Mouse (Mus musculus): ENCODE data around the gene Sept5. TPM values are rescaled to one million over a fixed set of nuclear protein-coding genes. Genes with fewer than 3 reads are reported as not detected.

Gene Sept5
- total RNA-seq, 4 experiments from 2014 or later: 759 to 812 (median 777) TPM

DNA sequence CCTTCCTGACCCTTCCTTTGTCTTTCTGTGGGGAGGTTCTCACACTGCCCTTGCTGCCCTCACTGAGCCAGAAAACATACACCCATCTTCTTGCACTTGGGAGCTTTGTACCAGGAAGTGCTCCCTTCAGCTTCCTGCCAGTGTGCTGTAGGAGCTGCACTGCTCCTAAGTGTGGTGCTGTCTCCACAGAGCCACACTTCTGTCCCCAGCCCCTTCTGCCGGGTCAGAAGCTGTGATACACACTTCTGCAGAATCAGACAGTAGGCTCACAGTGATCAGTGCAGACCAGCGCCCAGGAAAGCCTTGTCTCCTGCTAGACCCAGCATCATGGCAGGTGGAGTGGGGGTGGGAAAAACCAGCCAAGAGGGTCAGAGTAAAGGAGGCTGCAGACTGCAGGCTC is 3.1 kb upstream of the Sept5 start:
- no peak for DNase-seq (ENCODE audit: low spot score in 2 of 2)

DNA sequence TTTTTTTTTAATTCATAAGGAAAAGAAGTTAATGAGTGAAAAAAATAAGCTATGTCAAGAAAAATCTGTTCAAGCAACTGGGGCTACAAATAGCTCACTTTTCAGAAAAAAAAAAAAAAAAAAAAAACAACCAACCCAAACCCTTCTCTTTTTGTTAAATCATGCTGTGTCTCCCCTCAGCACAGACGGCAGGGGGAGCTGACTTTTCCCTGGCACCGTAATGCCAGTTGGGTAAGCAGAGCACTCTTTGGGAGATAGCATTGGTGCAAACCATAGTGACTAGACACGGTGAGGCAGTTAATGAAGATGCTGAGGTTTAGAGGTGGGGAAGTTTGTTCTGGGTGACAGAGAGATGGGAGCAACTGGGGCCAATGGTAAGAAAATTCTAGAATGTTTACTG is 2.3 kb upstream of the Sept5 start:
- DNase-seq (ENCODE audit: low spot score in 2 of 2): no peak

DNA sequence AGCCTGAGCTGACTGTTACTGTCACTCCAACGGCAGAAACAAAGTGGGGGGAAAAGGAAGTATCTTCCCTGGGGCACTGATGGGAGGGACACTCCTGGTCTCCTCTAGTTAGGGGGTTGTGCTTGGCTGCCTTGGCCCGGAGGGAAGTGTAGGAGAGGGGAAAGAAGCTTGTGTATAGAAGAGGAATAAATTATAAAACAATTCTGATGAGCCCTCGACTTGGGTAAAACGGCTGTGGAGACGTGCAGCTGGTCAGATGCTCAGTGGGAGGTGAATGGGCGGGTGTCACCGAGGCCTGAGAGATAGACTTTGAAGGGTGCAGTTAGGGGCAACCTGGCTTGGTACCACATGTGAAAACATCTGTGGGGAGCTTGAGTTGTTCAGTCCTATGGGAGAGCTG is 1.4 kb upstream of the Sept5 start:
- DNase-seq (ENCODE audit: low spot score in 2 of 2): no peak

DNA sequence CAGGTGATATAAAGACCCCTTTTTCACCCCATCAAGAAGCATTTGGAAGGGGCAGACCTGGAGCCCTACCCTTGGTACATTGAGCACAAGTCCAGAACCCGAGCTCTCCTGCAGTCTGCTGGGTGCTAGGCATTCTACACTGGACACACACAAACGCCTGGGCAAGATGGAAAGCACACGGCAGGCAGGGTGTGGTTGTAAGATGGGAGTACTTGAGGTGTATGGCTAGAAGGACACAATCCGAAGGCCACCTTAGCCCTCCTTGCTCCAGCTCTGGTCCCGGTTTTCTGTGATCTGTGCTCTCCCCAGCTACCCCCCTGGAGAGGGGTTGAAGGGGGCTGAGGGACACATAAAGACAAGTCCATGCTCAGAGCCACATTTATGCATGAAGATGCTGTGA is 537 bp upstream of the Sept5 start:
- no peak for DNase-seq (ENCODE audit: low spot score in 2 of 2)

DNA sequence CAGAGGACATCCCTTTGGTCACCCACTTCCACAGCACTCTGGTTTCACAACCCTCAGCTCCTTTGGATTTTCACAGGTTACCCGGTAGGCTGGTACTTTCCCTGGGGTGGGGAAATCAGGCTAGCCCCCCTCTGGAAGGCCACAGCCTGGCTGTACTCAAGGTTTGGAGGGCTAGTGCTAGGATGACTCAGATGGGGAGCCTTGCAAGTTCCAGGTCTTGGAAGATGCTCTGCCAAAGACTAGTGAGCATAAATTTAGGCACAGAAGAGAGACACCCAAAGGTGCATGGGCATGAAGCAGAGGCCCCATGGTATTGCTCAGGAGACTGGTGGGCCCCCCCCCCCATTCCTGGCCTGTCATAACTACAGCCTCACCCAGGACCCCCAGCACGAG is 810 bp downstream of the Sept5 start:
- DNase-seq (ENCODE audit: low spot score in 2 of 2): no peak

DNA sequence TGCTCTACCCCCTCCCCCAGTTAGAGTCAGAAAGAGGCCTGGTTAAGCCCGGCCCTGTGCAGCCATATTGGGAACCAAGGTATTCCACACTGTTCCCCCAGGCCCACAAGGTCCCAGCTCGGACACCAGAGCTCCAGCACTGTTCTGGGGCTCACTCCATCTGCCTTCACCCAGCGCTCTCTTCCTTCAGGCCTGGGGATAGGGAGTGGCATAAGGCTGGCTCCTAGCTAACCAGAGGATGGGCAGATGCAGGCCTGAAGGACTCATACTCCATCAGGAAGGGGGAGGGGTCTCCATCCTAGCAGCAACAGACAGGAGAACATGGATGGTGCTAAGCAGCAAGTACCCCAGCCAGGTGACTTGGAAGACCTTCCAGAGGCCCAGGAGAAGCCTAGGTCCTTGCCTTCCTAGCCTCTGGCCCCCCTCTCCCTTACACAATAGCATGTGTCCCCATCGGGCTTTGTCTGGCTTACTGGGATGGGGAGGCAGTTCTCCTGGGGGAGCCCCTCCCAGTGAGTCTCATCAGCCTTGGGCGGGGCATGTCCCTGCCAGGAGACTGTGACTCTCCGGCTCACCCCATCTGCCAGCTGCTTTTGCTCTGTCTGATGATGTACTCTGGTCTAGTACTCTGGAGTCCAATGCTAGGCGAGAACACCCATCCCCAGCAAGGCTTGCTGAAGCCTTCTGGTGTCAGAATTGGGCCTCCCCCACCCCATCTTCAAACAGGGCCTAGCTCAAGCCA is 1.4 kb downstream of the Sept5 start:
- no peak for DNase-seq (ENCODE audit: low spot score in 2 of 2)

DNA sequence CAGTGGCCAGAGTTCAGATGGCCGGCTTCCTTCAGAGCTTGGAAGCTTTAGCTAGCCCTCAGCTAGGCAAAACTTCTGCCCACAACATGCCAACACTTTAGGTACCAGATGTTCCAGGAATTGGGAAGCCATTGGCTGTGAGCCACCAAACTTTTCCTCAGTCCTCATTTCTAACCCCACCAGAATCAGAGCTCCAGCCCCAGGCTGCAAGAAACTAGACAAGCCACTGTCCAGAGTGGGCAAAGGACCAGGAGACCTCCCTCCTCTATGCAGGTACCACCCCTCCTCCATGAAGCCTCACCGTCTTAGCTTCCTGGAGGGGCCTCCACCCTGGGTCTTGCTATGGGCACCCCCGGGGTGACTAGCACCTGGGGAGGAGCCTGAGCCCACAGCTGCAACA is 2.6 kb downstream of the Sept5 start:
- DNase-seq (ENCODE audit: low spot score in 2 of 2): no peak

DNA sequence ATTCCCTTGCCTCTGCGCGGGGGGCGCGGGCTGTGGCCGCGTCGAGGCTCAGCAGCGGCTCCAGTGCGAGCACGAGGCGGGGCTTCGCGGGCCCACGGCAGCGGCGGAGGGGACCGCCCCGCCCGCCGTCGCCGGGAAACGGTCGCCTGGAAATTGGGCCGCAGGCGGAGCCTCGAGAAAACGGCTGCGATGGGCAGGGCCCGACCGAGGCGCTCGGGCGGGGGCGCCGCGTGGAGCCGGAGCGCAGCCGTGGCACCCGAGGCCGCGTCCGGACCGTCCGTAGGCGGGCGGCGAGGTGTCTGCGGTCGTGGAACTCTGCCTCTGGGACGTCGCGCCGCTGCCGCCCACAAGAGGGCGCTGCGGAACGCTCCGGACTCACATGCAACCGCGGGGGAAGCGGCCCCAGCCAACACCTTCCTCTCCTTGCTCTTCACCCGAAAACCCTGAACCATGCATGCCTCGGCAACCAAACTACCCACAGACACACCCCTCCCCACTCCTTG is 3.3 kb downstream of the Sept5 start, which contains the start of gene Gm49601:
Gene Gm49601 (minus strand): TSS at position 52 of the 503 bp plus-strand sequence.
- DNase-seq (ENCODE audit: low spot score in 2 of 2): peak; percentile 66 to 85

DNA sequence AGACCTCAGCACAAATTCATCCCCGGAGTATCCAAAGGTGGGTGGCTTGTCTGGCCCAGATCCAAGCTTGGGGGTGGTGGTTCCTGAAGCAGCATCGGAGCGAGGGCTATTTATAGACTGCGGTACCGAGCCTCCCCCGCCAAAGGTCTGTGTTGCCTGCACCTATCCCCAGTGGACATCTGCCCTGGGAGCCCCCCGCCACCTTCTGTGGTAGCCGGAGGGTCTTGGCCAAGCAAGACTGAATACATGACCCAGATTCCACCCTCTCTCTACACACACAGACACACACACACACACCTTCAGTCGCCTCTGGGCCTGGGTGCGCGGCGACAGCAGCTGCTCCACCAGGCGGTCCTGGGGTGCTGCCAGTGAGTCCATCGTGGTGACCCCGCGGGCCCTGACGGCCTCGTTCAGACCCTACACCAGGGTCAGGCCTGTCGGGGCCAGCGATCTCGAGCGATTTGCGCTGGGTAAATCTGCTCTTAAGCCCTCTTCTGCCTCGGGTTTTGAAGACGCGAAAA is 3.9 kb downstream of the Sept5 start:
- peak; percentile 69 to 87 for DNase-seq (ENCODE audit: low spot score in 2 of 2)

DNA sequence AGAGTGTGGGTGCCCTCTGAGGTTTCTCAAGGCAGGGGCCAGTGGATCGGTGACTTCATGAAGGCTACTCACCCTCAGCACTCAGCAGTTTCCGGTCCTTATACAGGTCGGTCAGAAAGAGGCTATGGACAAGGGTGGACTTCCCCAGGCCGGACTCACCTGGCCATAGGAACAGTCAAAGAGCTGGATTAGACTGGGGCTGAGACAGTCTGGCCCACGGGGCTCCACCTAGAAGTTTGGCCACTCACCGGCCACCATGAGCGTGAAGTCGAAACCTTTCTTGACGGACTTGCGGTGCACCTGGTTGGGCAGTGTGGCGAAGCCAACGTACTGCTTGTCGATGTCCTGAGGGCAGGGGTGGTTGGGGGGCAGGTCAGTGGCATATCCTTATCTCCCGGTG is 4.7 kb downstream of the Sept5 start:
- no peak for DNase-seq (ENCODE audit: low spot score in 2 of 2)

DNA sequence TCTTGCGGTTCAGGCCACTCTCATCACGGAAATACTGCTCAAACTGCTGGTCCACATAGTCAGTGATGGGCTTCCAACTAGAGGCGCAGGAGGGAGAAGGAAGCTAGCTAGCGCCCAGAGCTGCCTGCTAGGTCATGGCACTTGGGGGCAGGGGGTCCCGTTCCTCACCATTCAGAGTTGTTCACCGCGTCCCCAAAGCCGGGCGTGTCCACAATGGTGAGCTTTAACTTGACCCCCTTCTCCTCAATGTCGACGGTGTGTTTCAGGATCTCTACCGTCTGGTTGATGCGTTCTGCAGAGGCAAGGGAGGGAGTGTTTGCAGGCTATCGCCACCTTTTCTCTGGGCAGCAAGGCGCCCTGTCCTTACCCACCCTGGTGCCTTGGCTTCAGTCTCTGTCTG is 5.1 kb downstream of the Sept5 start:
- no peak for DNase-seq (ENCODE audit: low spot score in 2 of 2)

DNA sequence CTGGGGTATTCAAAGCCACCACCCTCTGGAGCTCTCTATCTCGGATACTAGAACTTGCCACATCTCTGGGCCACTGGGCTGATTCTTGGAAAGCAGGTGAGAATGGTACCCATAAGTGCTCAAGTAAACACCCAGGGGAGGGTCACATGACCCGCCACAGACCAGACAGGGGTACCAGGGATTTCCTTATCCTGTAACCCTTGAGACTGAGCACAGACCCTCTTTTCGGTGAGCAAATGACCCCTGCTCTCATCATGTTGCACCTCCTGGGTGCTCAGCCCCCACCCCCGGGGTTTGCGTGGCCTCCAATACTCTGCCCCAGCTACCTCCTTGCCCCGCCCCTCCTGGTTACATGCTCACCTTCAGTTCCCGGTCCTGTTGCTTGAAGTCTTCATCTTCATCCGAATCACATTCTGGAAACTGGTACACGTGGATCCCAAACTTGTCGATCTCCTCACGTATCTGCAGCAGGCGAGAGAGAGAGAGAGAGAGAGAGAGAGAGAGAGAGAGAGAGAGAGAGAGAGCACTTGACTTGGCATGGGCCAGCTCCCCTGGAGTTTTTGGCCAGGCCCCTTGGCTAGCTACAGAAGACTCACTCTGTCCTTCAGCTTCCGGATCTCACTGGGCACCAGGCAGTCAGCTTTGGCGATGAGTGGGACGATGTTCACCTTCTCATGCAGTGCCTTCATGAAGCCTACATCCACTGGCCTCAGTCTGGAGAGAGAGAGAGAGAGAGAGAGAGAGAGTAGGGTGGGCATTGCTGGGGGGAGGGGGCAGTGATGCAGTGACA is 5.8 kb downstream of the Sept5 start:
- DNase-seq (ENCODE audit: low spot score in 2 of 2): no peak

DNA sequence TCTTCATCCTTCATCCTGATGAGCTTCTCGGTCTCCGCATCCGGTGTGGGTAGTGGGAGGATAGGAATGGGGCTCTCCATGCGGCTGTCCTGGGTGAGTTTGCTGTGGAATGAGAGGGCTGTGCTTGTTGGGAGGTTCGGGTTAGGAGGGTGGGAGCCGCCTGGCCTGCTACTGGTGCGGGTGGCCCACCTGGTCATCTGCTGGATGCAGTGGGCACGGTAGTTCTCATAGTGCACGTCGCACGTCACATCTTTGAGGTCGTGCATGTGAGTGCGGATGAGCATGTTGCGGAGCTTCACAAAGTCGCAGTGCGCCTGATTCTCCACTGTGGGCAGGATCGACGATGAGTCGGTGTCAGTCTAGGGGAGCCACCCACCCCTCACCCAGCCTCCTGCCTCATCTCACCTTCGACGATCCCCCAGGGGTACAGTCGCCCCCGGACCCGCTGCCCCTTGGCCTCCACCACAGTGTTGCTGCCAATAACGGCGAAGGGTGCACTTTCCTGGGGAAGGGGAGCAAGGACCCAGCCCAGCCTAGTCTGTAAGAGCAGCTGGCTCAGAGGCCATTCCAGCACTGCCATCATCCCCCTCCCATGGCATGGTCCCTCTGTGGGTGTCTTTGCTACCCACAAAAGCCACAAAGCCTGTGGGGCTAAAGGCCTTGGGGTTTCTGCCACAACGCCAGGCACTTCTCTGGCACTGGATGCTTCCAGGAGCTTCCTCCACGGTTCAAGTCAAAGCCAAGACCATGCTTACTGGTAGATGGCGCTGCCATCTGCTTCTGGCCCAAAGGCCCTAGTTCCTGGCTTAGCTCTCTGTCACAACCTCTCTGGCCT is 6.6 kb downstream of the Sept5 start:
- peak in 1 of 2 experiments; percentile 32 for DNase-seq (ENCODE audit: low spot score in 2 of 2)

DNA sequence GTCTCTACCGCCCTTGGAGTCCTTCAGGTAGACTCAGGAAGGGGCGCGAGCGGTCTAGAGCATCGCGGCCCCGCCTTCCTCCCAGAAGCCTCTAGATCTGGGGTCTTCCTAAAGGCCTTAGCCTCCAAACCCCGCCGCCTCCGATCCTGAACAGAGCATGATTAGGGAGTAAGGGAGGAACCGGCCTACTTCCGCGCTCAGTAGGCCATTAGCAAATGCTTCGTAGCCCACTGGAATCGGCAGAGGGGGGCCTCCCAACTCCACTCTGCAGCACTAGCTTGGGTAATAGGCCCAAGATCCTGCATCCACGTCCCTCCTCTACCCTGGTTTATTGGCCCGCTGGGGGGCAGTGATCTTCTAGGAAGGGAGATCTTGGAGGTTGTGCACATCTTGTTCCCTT is 7.7 kb downstream of the Sept5 start, which contains the start of gene Gp1bb:
Gene Gp1bb (minus strand): TSS at position 385 of the 400 bp plus-strand sequence.
- DNase-seq (ENCODE audit: low spot score in 2 of 2): no peak

DNA sequence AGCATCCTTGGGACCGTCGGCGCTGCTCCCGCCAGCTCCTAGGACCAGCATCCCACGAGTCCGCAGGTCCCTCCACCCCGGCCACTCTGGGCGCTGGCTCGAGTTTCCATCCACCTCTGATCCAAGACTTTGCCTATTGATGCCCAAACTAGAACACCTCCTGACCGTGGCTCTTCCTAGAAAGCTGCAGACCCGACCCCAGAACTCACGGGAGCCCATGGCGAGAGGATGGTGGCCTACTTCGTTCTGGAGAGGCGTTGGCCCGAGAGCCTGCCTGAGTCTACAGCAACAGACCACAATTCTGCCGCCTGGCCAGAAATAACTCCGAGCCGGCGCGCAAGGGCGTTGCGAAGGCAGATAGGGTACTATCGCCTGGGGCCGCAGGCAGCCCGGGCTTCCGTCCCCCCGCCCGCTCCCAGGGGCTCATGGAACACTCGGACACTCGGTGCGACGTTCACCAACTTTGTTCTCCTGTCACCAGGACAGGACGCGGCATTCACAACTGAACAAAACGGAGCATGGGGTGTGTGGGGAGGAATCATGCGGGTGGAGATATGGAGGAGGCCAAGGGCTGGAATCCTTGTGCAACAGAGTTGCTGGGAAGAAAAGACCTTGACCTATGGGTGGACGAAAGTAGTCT is 8.3 kb downstream of the Sept5 start:
- peak in 1 of 2 experiments; percentile 46 for DNase-seq (ENCODE audit: low spot score in 2 of 2)

DNA sequence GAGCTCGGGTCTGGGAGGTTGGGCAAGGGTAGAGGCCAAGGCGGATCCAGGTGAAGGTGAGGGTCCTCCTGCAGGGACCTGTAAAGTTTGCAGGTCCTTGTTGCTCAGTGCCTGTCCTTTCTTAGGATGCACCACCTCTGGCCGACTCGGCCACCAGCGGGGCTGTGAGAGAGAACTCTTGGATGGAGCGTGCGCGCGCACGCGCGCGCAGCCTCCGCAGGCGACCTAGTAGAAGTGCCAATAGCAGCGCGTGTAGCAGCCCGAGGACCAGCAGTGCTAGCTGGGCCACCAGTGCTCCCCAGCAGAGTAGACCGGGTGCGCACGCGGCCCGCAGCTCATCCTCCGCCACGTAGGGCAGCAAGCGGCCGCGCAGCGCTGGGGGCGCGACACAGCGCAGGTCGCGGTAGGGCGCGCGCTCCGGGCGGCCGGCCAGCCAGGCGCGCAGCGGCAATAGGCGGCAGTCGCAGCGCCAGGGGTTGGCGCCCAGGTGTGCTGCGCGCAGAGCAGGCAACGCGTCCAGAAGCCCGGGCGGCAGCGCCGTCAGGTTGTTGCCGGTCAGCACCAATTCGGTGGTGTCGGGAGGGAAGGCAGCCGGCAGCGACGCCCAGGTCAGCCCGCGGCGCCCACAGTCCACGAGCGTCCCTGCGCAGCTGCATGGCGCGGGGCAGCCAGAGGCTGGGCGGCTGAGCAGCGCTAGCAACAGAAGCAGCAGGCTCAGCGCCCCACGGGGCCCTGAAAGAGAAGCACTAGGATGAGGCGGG is 9.0 kb downstream of the Sept5 start:
- peak in 1 of 2 experiments; percentile 39 for DNase-seq (ENCODE audit: low spot score in 2 of 2)

DNA sequence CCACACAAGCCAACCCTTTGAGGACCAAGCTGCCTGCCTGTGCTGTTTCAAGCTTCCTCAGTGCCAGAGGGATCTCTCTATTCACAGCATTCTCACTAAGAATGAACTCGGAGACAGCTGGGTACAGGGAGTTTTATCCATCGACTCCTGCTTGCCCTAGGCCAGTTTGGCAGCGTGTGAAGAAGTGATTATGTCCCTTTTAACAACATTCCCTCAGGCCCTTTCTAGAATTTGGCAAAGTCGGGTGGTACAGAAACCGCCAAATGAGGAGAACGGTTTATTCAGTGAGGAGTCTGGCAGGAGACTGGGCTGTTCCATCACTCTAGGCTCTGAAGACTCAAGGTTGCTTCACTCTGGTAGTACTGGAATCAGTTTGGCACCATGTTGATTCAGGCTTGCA is 9.6 kb downstream of the Sept5 start:
- no peak for DNase-seq (ENCODE audit: low spot score in 2 of 2)

DNA sequence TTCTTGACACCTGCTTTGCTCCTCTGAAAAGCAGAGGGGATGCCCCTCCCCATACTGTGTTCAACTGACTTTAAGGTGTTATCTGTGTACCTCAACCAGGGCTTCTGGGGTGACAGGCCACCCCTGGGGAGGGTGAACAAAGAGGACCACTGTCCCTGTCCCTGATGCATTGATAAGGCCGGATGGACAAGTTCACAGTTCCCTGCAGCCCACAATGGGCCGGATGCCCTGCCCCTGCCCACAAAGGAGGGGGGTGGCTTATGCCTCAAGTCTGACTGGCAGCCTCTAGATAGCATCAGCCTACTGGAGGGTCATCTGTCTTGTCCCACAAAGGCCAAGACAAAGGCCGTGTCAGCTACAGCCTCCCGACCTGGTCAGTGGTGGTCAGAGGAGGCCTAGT is 10.6 kb downstream of the Sept5 start:
- DNase-seq (ENCODE audit: low spot score in 2 of 2): no peak

DNA sequence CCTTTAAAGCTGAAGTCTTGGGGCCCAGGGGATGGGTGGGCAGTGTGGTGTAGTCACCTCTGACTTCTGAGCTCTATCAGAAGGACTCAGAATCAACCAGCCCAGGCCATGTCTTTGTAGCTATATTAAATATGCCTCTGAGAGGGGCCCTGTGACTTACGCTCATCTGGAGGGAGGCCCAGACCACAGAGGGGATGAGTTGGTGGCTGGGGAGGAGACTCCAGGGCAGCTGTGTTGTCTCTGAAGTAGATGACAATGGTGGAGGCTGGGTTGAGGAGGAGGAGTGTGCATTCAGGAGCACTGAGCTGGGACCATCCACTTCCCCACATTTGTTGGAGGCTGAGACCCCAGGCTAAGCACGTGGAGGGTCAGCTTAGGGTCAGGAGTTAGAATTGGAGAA is 11.5 kb downstream of the Sept5 start:
- no peak for DNase-seq (ENCODE audit: low spot score in 2 of 2)

All from left cerebral cortex, adult 8-10 months (tissue).